In the genomic region with DNA sequence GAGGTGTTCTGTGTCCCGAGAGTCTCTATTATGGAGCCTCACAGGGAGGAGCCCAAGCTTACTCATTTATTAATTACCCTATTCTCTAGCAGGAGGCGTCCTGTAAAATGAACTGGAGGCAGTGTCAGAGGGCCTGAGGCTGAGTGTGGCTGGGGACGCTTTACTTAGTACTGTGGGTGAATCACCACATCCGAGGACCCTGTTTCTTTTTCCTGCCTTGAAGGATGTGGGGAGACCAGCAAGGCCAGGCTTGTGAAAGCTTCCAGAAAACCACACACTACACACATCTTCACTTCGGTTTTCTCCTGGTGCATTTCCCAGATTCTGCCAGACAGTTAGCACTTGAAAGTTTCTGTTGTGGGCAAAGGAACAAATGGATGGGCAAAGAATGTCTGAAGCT, we compare ENCODE assay signal across 18 mouse cellular contexts. TPM values are rescaled to one million over a fixed set of nuclear protein-coding genes. Genes with fewer than 3 reads are reported as not detected.
"Had no signal": no experiment of that assay in that cellular context is flagged by ENCODE, and none has a peak within 500 bp of the region (broad histone marks: within the 10 kb centered on the region; RNA-seq: fewer than 3 reads in every experiment).

No protein-coding gene starts in this region.

- DNase-seq: kidney, adult 9 months; kidney, postnatal 10 days; left cerebral cortex, postnatal 4 days; lung, adult 18-20 months; lung, postnatal 36 days; right cerebral cortex, adult 18-20 months; right cerebral cortex, postnatal 25 days; thymus, postnatal 14 days had no signal

- H3K36me3 ChIP-seq: limb, embryonic 13.5 days; midbrain, embryonic 12.5 days had no signal

- H3K27ac ChIP-seq: limb, embryonic 13.5 days; liver, embryonic 14.5 days; midbrain, embryonic 12.5 days; stomach, postnatal 0 days had no signal

- H3K4me2 ChIP-seq: limb, embryonic 13.5 days; midbrain, embryonic 12.5 days had no signal

- H3K9me3 ChIP-seq: limb, embryonic 13.5 days; midbrain, embryonic 12.5 days had no signal

- H3K4me1 ChIP-seq: limb, embryonic 13.5 days; midbrain, embryonic 12.5 days had no signal

- H3K4me3 ChIP-seq: limb, embryonic 13.5 days; midbrain, embryonic 12.5 days had no signal

- H3K9ac ChIP-seq: limb, embryonic 13.5 days; liver, embryonic 14.5 days; midbrain, embryonic 12.5 days had no signal

- ATAC-seq: midbrain, embryonic 16.5 days had no signal

- H3K27me3 ChIP-seq: limb, embryonic 13.5 days; midbrain, embryonic 12.5 days had no signal

RNA-seq across cellular contexts. Expression of a gene that starts 53.3 kb away (rescaled TPM):
- total RNA-seq: layer of hippocampus, adult 8-10 months; layer of hippocampus, postnatal 14 days; left cerebral cortex, postnatal 10 days; left cerebral cortex, postnatal 4 days; liver, adult 2 months had no signal
- polyA plus RNA-seq: small intestine, adult 2 months had no signal
